Mouse (Mus musculus) gastrocnemius, postnatal 4 days (tissue): ENCODE results near the gene Thtpa. TPM values are rescaled to one million over a fixed set of nuclear protein-coding genes. Genes with fewer than 3 reads are reported as not detected.

Source experiments
- DNase-seq, 2 experiments: peaks; one replicate each; pipeline ENCODE4 v3.0.0; 2021 to 2022; ENCODE audit warnings: low spot score in 2 of 2, mixed read lengths in 2 of 2
- total RNA-seq, 2 experiments: library from RNA; stranded (reverse); gene quantifications; 2 replicates each; pipeline ENCODE4 v1.2.3; 2021

Thtpa gene
- total RNA-seq, 2 experiments from 2014 or later, result 12.9 to 14.0 TPM

DNA sequence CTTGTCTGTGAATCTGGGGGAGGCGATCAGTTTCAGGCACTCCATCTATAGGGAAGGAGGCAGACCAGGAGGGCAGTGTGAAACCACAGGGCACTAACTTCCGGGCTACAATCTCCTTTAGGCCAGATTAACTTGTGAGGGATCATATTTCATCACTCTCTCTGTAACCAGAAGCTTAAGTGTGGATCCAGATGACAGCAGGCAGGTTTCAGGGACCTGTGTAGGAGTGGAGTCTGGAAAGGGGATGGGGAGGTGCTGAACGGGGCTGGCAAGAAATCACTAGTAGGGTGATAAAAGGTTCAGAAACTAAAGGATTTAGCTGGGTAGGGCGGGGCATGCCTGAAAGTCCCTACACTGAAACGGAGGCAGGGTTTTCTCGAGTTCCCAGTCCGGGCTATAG is 10.8 kb downstream of the Thtpa start:
- no peak for DNase-seq

DNA sequence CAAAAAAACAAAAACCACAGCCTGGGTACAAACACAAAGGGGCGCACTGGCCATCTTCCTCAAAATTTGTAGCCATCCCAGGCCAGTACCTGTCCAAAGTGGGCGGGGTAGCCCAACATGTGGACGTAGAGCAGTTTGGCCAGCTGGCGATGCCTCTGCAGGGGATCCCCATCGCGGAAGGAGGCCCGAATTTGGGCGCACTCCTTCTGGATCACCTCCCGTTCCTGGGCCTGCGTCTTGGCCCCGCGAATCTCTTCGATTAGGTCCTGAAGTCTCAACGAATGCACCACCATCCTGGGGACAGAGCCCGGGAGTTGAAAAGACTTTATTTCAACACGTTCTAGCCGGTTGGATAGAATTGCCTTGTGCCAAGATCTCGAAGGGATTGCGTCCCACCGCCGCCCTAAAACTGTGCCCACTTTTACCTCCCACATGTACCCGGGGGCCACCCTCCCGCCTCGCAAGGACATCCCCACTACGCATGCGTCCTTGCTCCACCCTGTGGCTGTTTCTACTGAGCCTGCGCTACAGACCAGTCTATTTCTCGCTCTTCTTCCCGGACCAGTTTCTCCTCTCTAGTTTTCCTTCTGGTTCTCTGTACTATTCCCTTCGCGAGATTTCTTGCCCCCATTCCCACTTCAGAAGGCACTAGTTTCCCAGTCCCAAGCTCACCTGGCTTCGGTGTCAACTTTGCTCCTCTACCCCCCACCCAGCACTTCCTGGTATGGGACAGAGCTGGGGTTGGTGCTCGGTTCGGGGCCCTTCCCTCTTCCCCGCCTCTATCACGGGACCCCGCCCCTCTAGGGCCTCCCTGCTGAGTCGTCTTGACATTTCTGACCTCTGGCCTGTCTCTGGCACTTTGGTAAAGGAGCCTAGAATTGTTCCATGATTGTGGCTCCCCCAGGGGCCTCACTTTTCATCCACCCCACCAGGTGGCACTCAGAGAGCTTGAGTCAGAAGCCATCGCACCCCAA is 11.5 kb downstream of the Thtpa start, which contains the start of gene Ap1g2:
Gene Ap1g2 (minus strand): TSS at position 758 of the 974 bp plus-strand sequence.
- DNase-seq, result peak in 1 of 2 experiments; percentile 78

DNA sequence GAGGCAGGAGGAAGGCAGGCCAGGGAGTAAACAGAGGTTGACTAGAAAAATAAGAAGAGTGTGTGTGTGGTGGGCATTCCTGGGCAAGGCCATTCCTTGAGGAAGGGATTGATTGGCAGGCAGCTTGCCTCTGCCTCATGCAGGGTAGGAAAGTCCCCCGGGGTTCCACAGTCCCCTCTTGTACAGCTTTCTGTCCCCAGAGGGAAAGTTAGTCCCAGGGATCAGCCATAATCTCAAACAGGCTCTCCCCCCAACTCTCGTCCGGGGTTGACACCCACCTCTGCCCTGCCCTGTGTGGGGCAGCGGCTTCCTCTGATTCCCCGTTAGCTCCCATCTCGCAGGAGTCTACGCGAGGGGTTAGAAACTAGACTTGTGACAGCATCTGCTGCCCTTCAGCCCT is 12.4 kb downstream of the Thtpa start:
- no peak for DNase-seq

DNA sequence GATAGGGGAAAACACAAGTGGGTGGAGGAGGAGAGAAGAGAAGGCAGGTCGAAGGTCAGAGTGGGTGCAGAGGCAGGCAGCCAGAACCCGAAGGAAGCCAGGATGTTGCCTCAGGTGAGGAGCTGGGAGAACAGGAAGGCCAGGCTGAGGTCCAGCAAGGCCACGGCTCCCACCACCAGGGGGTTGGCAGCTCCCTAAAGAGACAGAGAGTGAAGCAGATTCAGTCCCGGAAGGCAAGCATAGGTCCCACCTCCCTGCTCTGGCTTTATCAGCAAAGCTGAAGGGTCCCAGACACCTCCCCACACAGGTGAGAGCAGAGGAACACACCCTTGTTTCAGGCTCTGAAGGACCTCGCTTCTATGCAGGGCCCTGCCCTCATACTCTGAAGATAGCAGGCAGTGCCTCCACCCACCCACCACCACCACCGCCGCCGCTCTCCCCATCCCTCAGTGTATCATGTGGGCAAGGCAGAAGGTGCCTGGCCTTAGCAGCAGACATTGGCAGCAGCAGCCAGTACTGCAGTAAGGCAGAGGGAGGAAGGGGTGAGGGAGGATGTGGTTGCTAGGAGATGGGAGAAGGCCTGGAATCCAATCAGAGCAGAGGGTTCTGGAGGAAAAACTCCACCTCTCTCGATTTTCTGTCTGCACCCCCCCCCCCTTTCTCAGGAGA is 13.8 kb downstream of the Thtpa start:
- DNase-seq, result no peak

DNA sequence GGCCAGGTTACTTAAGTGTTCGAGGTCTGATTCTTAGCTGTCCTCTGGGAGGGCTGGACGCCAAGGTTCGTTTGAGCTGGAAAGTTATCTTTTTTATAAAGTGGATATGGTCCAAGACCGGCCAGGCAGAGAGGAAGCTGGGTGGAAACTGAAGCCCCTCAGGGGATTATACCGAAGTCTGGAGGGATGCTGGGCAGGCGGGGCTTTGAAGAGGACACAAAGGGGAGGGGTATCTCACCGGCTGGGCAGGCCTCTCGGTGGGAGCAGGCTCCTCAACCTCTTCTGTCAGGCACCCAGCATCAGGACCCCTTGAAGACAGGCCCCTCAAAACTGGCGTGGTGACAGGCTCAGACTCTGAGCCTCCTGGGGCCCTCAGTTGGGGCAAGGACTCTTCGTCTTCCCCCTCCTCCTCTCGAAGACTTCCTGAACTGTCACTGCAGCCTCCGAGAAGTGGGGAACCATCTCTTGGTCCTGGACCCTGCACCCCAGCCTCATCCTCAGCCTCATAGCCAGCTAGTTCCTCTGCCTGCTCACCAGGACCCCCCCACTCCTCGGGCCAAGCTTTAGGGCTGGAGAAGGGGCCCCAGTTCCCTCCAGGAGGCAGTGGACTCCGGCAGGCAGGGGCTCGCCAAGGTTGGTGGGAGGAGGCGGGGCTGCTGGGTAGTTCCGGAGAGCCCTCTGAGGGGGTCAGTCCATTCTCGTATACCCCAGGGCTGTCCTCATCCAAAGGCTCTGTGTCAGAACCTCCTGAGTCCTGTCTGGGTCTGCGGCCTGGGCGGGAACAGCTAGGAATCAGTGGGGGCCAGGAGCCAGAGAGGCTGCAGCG is 14.7 kb downstream of the Thtpa start:
- no peak for DNase-seq

DNA sequence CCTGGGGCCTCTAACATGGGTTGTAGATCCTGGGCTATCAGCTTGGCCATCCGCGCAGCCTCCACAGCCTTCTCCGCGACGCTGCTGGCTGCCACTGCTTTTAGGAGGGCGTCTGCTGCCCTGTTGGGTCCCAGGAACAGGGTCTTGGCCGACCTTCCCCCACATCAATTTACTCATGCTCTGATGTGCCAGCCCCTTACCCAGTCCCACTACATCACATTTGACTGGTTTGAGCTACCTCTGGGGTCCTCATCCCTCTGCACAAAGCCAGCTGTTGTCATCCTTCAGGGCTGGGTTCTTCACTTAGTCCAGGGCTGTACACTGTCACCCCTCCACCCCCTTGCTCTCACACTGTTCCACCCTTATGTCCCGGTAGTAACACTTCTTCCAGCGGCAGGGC is 15.5 kb downstream of the Thtpa start:
- no peak for DNase-seq

DNA sequence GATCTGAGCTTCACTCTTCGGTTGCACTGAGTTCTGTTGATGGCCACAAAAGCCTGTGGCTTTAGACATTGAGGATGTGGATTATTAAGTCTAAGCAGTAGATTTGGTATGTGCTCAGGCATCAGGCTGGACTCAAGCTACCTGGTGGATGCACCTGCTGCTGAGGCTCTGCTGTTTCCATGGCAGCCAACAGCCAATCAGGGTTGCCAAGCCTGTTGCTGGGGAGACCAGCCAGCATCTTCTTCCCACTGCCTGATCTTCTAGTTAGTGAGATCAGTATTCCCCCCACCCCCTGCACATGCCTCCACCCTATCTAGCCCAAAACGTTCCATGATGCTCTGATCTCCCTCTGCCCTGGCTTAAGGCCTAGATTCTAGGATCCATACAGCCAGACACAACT is 17.1 kb downstream of the Thtpa start:
- DNase-seq, result no peak

DNA sequence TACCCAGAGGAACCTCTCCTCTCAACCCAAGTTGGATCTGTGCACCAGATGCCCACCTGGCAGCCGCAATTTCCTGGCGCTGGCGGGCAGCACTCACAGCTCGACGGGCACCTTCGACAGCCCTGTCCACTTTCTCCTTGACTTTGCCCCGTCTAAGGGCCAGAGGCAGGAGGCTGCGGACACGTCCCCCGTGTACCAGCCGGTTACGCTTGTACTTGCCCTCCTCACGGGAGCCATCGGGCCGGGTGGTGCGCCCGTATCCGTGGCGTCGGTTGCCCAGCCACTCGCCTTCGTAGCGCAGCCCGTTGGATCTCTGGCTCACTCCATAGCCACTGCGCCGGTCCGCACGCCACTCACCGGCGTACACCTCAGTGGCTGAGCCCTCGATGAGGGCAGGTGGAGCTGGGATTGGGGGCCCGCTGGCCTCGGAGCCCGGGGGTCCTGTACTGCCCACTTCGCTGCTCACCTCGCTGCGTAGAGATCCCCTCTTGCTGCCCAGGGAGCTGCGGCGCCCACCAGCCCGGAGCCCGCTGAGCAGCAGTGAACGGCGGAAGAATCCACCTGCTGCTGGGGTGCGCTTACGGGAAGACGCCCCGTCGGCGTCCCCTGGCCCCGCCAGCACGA is 18.9 kb downstream of the Thtpa start:
- no peak for DNase-seq

DNA sequence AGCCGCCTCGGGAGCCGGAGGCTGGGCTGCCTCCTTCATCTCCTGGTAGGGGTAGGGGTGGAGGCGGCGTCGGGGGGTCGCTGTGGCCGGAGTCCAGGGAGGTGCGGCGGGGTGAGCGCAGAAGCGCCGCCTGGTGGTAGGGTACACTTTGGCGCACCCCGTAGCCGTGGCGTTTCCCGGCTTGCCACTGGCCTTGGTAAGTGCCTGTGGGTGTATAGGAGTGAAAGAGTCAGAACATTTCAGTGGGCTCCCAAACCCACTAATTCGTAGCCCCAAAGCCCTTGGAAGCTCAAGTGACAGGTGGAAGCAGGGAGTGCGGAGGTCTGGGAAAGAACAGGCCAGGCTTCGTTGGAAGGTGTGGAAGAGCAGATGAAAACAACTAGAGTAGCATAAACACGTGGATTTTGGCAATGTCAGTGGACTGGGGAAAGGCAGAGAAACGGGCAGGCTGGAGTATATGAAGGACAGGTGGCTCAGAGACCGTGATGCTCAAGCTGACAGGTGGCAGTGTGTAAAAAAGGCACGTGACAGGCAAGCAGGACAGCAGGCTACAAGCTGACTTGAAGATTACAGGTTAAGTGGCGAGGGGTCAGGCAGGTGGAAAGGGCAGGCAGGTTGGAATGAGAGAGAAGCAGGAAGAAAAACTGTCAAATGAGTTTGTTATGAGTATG is 19.5 kb downstream of the Thtpa start:
- DNase-seq, result no peak

DNA sequence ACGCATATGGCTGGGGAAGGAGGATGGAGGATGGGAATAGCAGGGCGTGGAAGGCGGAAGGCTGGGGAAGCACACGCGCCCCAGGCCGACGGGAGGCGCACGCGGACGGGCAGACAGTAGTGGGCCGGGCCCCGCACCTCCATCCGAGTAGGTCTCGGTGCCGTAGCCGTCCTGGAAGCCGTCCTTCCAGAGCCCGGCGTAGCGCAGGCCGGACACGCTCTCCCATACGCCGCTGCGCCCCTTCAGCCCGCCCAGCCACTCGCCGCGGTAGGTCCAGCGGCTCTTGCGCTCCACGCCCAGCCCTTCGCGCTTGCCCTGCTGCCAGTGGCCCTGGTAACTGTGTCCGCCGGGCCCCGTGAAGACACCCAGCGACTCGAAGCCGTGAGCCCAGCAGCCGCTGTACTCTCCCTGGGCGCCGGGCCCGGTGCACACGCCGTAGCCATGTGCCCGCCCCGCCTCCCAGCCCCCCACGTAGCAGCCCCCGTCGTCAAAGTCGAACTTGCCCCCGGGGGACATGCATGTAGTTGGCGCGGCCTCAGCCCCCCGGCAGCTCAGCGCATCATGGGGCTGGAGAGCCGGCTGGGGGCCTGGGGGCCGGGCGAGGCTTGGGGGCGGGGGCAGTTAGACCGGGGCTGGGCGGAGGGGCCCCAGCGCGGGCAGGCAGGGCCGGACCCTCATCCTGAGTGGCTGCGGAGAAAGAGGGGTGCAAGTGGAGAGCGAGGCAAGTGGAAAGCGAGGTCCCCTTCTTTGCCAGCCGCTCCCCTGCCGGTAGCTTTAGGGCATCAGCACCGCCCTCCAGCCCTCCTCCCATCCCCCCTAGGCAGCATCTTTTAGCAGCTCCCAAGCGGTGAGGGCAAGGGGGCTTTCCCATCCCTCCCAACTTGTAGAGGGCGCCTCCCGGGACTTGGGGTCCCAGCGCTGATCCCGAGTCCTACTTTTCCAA is 20.4 kb downstream of the Thtpa start:
- peak in 1 of 2 experiments; percentile 70 for DNase-seq

DNA sequence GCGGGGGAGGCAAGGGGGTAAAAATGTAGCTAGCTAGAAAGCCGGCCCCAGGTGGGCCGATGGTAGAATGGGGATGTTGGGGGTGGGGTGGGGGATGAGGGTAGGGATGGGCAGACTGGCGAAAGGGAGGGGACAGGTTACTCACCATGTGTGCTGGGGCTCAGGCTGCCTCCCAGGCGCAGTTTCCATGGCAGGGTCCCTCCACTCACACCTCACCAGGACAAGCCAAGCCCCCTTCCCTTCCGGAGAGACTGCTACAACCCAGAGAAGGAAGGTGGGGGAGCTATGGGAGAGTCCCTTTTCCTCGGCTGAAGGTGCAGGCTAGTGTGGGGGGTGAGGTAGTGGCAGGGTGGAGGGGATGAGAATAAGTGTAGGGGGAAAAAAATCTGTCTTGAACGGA is 21.3 kb downstream of the Thtpa start:
- no peak for DNase-seq

DNA sequence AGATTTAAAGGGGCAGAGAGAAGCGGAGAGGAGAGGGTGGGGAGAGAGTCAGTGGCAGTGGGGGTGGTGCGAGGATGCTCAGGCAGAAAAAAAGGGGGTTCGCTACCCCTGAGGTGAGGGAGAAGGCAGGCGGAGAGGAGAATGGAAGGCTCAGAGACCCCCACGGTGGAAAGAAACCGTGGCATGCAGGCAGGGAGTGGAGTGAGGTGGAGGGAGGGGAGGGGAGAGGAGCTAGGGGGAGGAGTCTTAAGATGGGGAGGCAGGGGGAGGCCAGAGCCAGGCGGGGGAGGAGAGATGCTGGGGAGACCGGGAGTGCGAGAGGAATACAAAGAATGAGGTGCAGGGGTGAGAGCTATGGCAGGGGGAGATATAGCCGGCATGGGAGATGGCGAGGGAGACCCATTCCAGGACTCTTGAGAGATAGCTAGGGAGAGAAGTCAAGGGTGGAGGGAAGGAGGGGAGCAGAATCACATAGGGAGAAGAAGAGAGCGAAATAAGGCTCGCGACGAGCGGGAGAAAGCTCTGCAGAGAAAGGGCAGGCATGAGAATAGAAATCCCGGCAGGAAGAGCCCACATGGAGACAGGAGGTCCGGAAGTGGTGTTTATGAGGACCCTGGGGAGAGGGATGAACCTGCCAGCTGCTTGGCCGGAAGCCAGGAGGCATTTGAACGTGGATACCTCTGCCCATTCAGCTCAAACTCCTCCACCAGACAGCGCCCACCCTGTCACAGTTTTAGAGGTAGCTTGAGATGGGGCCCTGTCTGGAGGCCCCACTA is 22.0 kb downstream of the Thtpa start, which contains the start of gene Jph4:
Gene Jph4 (minus strand): TSS at position 511 of the 776 bp plus-strand sequence.
- DNase-seq, result no peak

DNA sequence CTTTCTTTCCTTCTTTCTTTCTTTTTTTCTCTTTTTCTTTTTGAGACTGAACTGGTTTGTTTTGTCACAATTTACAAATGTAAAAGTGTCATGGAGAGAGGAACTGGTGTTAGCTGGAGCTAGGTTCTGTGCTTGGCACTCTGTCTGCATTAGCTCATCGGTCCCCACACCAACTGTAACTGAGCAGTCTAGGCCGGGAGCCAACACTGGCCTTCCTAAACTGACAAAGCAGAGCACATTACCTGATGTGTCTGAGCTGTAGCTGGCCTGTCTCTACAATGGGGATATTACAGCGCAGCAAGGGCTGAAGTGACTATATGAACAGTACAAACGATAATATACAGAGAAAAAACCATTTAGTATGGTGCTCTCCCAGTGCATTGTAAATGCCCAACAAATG is 24.3 kb downstream of the Thtpa start:
- peak in 1 of 2 experiments; percentile 54 for DNase-seq

DNA sequence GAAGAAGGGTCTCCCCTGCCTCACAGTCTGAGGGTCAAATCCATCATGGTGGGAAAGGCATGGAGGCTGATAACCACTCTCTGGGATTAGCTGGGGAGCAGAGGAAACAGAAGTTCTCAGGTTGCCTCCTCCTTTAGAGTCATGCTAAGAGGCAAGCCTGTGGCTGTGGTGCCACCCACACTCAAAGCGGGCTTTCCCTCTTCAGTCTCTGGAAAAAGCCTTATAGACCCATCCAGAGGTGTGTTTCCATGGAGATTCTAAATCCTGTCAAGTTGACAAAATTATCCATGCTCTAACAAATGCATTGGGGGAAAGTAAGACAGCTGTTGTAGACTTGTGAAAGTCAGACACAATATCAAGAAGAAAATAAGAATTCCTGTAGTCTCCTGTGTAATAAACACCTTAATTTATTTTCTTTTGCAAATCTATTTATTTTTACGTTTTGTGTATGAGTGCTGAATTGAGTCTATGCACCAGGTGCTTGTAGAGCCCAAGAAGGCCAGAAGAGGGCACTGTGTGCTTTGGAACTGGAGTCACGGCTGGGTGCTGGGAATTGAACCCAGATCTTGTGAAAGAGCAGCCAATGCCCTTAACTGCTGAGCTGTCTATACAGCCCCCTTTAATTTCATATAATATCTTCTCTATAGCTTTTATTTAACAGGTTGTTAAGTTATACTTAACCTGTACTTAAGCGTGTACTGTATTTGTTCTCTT is 25.0 kb downstream of the Thtpa start:
- no peak for DNase-seq

DNA sequence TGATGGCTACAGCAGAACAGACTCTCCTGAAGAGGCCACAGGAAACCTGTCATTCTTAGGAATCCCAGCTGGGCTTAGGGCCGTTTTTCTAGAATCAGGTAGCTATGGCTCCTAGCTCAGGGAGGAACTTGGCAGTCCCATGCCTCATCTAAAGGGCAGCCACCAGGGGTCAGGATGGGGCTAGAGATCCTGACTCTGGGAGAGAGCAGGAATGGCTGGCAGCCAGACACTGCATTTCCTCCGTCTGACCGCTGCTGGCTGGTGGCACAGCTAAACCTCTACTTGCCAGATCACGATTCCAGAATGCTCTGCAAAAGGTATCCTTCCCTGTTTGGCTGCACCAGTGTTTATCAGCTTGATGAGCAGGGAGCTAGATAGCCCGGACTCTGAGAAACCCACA is 27.4 kb downstream of the Thtpa start:
- DNase-seq, result peak; percentile 54 to 87

DNA sequence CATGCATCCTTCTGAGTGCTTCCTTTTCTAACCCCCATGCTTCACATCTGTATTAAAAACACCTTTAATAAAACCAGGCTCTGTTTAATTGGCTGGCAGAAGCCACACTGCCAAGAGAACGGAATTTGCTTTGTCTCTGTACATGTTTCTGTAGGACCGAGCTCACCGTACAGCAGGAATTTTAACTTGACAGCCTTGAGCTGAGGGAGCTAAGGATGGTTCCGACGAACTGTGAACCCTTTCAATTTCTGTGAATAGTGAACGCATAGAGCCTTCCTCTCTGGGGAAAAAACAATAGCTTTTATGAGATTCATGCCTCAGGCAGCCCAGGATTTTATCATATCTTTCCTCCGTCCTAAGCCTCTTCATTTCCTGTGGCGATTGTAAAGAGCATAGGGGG is 27.8 kb downstream of the Thtpa start:
- no peak for DNase-seq

DNA sequence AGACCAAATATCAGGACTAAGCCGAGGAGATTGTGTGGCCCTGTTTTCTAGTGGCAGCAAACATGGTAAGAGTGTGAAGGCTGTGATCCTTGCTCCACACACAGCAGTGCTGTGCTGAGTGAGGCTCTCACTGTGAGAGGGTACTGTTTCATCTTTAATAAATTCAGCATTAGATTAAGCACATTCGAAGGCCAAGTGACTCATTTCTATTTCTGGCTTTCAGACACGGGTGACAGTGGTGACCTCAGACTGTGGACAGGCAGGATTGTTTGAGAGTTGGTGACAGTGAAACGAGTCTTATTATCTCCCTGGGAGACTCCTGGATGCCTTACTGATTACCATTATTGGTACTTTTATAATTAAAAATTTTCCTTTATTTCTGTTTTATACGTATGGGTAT is 31.1 kb downstream of the Thtpa start:
- DNase-seq, result no peak

DNA sequence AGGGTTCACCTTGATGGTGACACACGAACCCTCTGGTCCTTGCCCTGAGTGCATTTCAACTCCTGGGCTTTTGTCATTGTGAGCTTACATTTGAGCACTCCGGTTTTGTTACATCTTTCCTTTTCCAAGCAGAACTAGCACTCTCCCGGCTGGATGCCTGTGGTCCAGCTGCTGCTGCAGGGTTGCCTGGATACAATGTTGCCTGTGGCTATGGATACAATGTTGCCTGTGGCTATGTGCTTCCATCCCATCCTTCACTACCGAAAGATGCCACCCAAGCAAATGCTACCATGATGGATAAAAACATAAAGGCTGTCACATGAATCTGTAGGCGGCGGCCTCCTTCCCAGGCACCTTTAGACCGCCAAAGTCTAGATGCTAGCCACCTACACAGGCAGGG is 31.9 kb downstream of the Thtpa start:
- DNase-seq, result no peak
